Mouse (Mus musculus) lung, embryonic 16.5 days (tissue): ENCODE data around the gene Xpnpep2. TPM values are rescaled to one million over a fixed set of nuclear protein-coding genes. Genes with fewer than 3 reads are reported as not detected.
A peak's percentile ranks its signal among the peaks of the same experiment; 100 is the strongest.

Experiments
- ATAC-seq: fragments of 200-750 bp; cut with Nextera tagmentation; 2 replicates; pipeline ENCODE4 v1.8.0; 2017; ENCODE audit warnings: low read depth, mild to moderate bottlenecking, moderate library complexity
- H3K27ac ChIP-seq: fragments of 300-500 bp; sonication (generic); 2 replicates; pipeline ENCODE4 v1.5.1; 2014; ENCODE audit warnings: mild to moderate bottlenecking, control low read depth, low read length
- H3K27me3 ChIP-seq: fragments of 300-500 bp; sonication (generic); 2 replicates; pipeline ENCODE4 v1.6.1; 2014; ENCODE audit warnings: low read depth, low read length, mixed read lengths; ENCODE audit not compliant: control insufficient read depth, insufficient read depth
- H3K36me3 ChIP-seq: fragments of 300-500 bp; sonication (generic); 2 replicates; pipeline ENCODE4 v1.6.1; 2014; ENCODE audit warnings: low read length; ENCODE audit not compliant: control insufficient read depth, insufficient read depth
- H3K4me1 ChIP-seq: fragments of 300-500 bp; sonication (generic); replicated peaks from 2 replicates; pipeline ENCODE4 v1.6.1; 2014; ENCODE audit warnings: low read length, mixed read lengths; ENCODE audit not compliant: control insufficient read depth, insufficient read depth
- H3K4me2 ChIP-seq: fragments of 300-500 bp; sonication (generic); 2 replicates; pipeline ENCODE4 v1.6.1; 2014; ENCODE audit warnings: low read depth, low read length, control low read depth
- H3K4me3 ChIP-seq: fragments of 300-500 bp; sonication (generic); 2 replicates; pipeline ENCODE4 v1.5.1; 2014; ENCODE audit warnings: mild to moderate bottlenecking, low read length, control low read depth
- H3K9ac ChIP-seq: fragments of 300-500 bp; sonication (generic); 2 replicates; pipeline ENCODE4 v1.6.1; 2014; ENCODE audit warnings: low read length, control low read depth
- H3K9me3 ChIP-seq: fragments of 300-500 bp; sonication (generic); 2 replicates; pipeline ENCODE4 v1.6.1; 2016; ENCODE audit warnings: low read length; ENCODE audit not compliant: control insufficient read depth
- WGBS: fragments of 180-500 bp; shearing (Covaris S2); extraction: QIAGEN DNeasy Blood & Tissue Kit; methylation state at CpG from one replicate; pipeline ENCODE4 v1.1.7; 2014; 5-methylcytosine and 5-hydroxymethylcytosine counted together
- polyA plus RNA-seq: library from polyadenylated mRNA; unstranded; fragments of >200 nt; fragmentation: Nextera tagmentation; extraction: Ambion mirVana; gene quantifications from 2 replicates; pipeline ENCODE4 v1.2.1, GENCODE M21; 2015

The Xpnpep2 gene
- polyA plus RNA-seq, 1 experiment from 2014 or later = 1.5 TPM

GRCm38 (mm10) chrX:48109316-48109655, 761 bp downstream of the Xpnpep2 start:
- WGBS = 54% methylated on average over 3 of the region's 3 CpGs
- Histone ChIP-seq H3K36me3 (no peaks in the 10 kb centered on the region), H3K9me3 (no peaks in the 10 kb centered on the region), H3K27ac (no peak overlapping the region), H3K27me3 (no peaks in the 10 kb centered on the region), H3K4me1 (peaks cover 6% of the 10 kb centered on the region; the same call in 1 of the 2 replicates), H3K4me2 (no peak overlapping the region), H3K4me3 (no peak overlapping the region), H3K9ac (no peak overlapping the region)
- ATAC-seq = no peak

DNA sequence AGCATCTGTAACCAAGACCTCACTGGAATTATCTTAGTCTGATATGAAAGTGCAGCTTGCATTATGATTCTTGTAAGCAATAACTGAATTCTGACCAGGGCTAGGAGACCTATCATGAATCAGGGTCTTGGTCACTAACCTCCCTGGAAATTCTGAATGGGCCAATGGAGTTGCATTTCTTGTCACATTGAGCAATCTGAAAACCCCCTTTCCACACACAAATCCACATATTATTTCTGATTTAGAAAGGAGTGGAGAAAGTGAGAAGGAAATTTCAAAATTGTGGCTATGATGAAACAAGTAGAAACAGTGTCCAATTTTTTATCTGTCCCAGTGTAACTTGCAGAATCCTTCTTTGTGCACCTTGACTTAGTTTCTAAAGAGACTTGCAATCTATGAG, 10.8 kb downstream of the Xpnpep2 start:
- H3K36me3 ChIP-seq = no peaks in the 10 kb centered on the region
- no peak overlapping the region for H3K27ac ChIP-seq
- H3K4me3 ChIP-seq = no peak overlapping the region
- no peak overlapping the region for H3K4me2 ChIP-seq
- no peaks in the 10 kb centered on the region for H3K27me3 ChIP-seq
- no peak for ATAC-seq
- H3K9ac ChIP-seq = no peak overlapping the region
- no peaks in the 10 kb centered on the region for H3K4me1 ChIP-seq
- H3K9me3 ChIP-seq = no peaks in the 10 kb centered on the region

DNA sequence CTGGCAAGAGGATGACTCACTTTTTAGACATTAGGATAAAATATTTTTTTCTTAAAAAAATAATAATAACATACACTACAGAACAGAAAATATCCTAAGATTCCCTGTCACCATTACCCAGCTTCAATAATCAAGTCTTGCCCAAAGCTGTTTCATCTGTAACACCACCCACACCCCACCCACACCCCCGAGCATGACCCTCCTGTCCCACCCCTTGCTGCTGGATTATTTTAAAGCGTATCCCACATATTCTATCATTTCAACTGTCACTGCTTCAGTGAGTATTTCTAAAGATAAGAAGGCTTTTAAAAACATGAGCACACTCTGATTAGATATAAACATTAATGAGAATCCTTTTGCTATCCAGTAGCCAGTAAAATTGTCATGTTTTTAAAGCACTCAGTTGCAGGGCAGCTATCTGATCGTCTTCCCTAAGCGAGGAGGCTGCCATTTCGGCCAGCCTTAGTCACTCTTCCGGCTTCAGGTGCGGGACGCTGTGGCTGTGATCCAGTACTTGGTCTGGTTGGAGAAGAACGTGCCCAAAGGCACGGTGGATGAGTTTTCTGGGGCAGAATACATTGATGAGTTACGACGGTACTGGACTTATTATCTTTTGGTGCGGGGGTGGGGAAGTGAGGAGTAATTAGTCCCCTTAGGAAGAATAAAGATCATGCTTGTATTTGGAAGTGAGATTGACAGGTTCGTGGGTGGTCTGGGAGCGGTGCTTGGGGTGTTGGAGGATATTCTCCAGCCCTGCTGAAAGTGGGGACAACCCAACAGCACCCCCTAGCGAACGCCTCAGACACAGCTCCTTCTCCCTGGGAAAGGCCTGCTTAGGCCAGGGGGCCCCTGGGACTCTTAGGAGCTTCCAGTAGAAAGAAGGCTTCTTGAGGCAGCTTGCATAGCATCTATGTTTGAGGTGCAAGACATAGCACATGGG, 15.9 kb downstream of the Xpnpep2 start:
- peak; percentile 76 for ATAC-seq
- H3K4me1 ChIP-seq = no peaks in the 10 kb centered on the region
- H3K27ac ChIP-seq = no peak overlapping the region
- H3K4me3 ChIP-seq = peak overlapping the region; percentile 6; the same call in 1 of the 2 replicates
- no peaks in the 10 kb centered on the region for H3K36me3 ChIP-seq
- H3K9me3 ChIP-seq = no peaks in the 10 kb centered on the region
- H3K9ac ChIP-seq = no peak overlapping the region; the same call in 1 of the 2 replicates
- 21% methylated on average over 17 of the region's 17 CpGs for WGBS
- H3K4me2 ChIP-seq = peak overlapping the region; percentile 44
- H3K27me3 ChIP-seq = no peaks in the 10 kb centered on the region

DNA sequence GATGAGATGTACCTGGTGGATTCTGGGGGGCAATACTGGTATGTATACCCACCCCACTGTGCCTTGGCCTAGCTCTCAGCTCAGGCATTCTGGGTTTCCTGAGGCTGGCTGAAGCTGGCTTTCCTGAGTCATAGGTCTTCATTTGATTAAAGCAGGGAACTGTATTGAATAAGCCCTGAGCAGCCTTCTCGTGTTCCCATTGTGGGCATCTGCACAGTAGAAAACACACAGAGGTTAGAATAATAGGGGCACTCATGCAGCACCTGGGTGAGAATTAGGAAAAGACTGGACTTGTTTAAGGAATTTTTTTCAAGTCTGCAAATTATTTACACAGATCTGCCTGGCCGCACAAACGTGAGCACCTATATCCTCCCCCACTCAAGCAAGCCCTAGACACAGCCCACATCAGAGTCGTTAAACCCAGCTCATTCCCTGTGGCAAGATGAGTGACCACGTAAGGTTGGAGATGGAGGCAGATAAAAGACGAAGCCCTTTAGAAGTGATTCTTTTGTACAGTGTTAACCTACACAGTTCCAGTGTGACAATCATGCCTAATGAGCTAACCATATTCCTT, 18.5 kb downstream of the Xpnpep2 start:
- no peaks in the 10 kb centered on the region for H3K36me3 ChIP-seq
- no peak overlapping the region for H3K4me3 ChIP-seq
- H3K9me3 ChIP-seq = no peaks in the 10 kb centered on the region
- no peaks in the 10 kb centered on the region for H3K4me1 ChIP-seq
- H3K27me3 ChIP-seq = no peaks in the 10 kb centered on the region
- no peak overlapping the region for H3K27ac ChIP-seq
- no peak for ATAC-seq
- H3K4me2 ChIP-seq = no peak overlapping the region
- WGBS = 56% methylated on average over 6 of the region's 6 CpGs
- no peak overlapping the region for H3K9ac ChIP-seq

DNA sequence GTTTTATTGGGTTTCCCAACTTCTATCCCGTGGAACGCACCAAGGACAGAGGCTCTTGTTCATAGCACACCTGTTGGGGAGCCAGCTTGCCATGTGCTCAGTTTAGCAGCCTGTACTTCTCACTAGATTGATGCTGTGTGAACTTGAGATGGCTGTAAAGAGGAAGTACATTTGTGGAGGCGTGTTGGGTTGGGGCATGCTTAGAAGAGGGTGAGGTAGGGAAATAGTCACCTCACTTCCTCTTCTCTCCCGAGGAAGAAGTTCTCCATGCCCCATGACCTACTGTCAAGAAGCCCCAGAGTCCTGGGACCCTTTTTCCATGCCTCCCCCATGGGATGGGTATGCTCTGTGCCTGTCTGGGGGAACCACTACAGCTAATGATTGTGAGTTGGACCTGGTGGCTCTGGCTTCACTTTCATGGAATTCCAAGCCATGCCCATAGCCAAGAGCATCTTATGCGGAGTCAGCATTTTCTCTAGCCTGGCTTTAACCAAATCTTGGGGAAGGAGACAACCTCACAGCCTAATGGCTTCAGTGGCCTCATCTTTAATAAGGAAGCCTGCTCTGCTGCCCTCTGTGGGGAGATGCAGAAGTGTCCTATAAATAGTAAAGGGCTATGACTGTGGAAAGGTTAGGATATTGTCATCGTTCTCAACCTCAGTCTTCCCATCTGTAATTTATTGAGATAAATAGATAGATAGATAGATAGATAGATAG, 19.1 kb downstream of the Xpnpep2 start:
- Histone ChIP-seq H3K27ac (no peak overlapping the region), H3K9me3 (no peaks in the 10 kb centered on the region), H3K4me1 (no peaks in the 10 kb centered on the region), H3K4me3 (no peak overlapping the region), H3K9ac (no peak overlapping the region), H3K36me3 (no peaks in the 10 kb centered on the region), H3K27me3 (no peaks in the 10 kb centered on the region), H3K4me2 (no peak overlapping the region)
- 81% methylated on average over 6 of the region's 6 CpGs for WGBS
- no peak for ATAC-seq

GRCm38 (mm10) chrX:48129167-48129566, 20.6 kb downstream of the Xpnpep2 start:
- Histone ChIP-seq H3K27ac (no peak overlapping the region), H3K9ac (no peak overlapping the region), H3K27me3 (no peaks in the 10 kb centered on the region), H3K4me2 (no peak overlapping the region), H3K9me3 (no peaks in the 10 kb centered on the region), H3K4me1 (no peaks in the 10 kb centered on the region), H3K36me3 (no peaks in the 10 kb centered on the region), H3K4me3 (no peak overlapping the region)
- WGBS = 83% methylated on average over 1 of the region's 1 CpGs
- ATAC-seq = no peak

GRCm38 (mm10) chrX:48136935-48137334, 28.4 kb downstream of the Xpnpep2 start:
- no peak for ATAC-seq
- no peaks in the 10 kb centered on the region for H3K36me3 ChIP-seq
- 80% methylated on average over 4 of the region's 4 CpGs for WGBS

DNA sequence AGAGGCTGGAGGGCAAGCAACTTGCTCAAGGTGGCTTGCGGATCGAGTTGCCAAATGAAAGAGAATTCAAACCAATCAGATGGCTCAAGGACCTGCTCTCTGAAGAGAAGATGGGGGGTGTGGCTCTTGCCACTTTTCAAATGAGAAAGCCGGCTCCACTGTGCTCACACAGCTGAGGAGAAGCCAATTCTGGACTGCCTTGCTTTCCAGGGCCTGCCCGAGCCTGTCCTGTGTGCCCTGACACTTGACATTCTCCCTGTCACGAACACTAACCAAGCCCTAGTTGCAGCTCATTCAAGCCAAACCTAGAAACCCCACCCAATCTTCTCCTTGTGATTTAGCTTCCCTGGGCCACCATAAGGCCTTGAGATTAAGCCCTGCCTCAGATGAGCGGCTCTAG, 29.5 kb downstream of the Xpnpep2 start:
- H3K27ac ChIP-seq = 0 out of 2 replicates have a peak overlapping the region, but pooled peaks have one; percentile 27
- no peak overlapping the region for H3K4me2 ChIP-seq
- H3K27me3 ChIP-seq = no peaks in the 10 kb centered on the region
- no peak overlapping the region for H3K4me3 ChIP-seq
- WGBS = 59% methylated on average over 6 of the region's 6 CpGs
- no peak overlapping the region for H3K9ac ChIP-seq
- H3K36me3 ChIP-seq = no peaks in the 10 kb centered on the region
- H3K9me3 ChIP-seq = no peaks in the 10 kb centered on the region
- ATAC-seq = peak; percentile 42; the same call in 1 of the 2 replicates
- H3K4me1 ChIP-seq = peaks cover 3% of the 10 kb centered on the region; the same call in 1 of the 2 replicates

More at GRCm38 (mm10) chrX:48136935-48137334, 28.4 kb downstream of the Xpnpep2 start:
- Histone ChIP-seq H3K4me2 (no peak overlapping the region), H3K4me3 (no peak overlapping the region), H3K9ac (no peak overlapping the region), H3K27me3 (no peaks in the 10 kb centered on the region), H3K4me1 (peaks cover 3% of the 10 kb centered on the region; the same call in 1 of the 2 replicates), H3K27ac (no peak overlapping the region), H3K9me3 (no peaks in the 10 kb centered on the region)
